Mouse (Mus musculus) ES-E14 (cell line): Measurements from ENCODE around the gene Tlcd2. TPM values are rescaled to one million over a fixed set of nuclear protein-coding genes. Genes with fewer than 3 reads are reported as not detected.

Experiments used
- DNase-seq: peaks from one replicate; pipeline ENCODE4 v3.0.0-alpha.2; 2013; ENCODE audit warnings: low read depth, low spot score
- H3K27ac ChIP-seq: 2 replicates; pipeline ENCODE4 v1.5.1; 2012; ENCODE audit warnings: low read depth, mild to moderate bottlenecking, low read length, moderate library complexity, mixed read lengths; ENCODE audit not compliant: poor library complexity, insufficient read depth, severe bottlenecking
- H3K36me3 ChIP-seq: 2 replicates; pipeline ENCODE4 v1.6.1; 2012; ENCODE audit warnings: mild to moderate bottlenecking, low read length, moderate library complexity, mixed read lengths; ENCODE audit not compliant: control insufficient read depth, poor library complexity, insufficient read depth, severe bottlenecking
- H3K4me1 ChIP-seq, 2 experiments: fragments of 150-350 bp in 1 of 2; sonication (generic) in 1 of 2; 2 replicates each; pipeline ENCODE4 v1.6.1; 2012; ENCODE audit warnings: low read length in 2 of 2, mild to moderate bottlenecking in 1 of 2, mixed read lengths in 1 of 2; ENCODE audit not compliant: control insufficient read depth in 2 of 2, insufficient read depth in 2 of 2, poor library complexity in 1 of 2
- H3K4me3 ChIP-seq, 2 experiments: fragments of 150-350 bp in 1 of 2; sonication (generic) in 1 of 2; 2 replicates each; pipeline ENCODE4 v1.5.1; 2012; ENCODE audit warnings: low read length in 2 of 2, low read depth in 1 of 2, mild to moderate bottlenecking in 1 of 2, mixed read lengths in 1 of 2; ENCODE audit not compliant: insufficient read depth in 1 of 2, poor library complexity in 1 of 2, severe bottlenecking in 1 of 2
- H3K9ac ChIP-seq: 2 replicates; pipeline ENCODE4 v1.6.1; 2012; ENCODE audit warnings: low read depth, mild to moderate bottlenecking, low read length, mixed read lengths; ENCODE audit not compliant: poor library complexity, insufficient read depth, severe bottlenecking
- H3K9me3 ChIP-seq: fragments of 150-350 bp; sonication (generic); 2 replicates; pipeline ENCODE4 v1.6.1; 2012; ENCODE audit warnings: low read depth, mild to moderate bottlenecking, low read length; ENCODE audit not compliant: control insufficient read depth, insufficient read depth
- CHD2 ChIP-seq: IDR thresholded peaks from 2 replicates; pipeline ENCODE4 v1.6.1; 2014; ENCODE audit warnings: mild to moderate bottlenecking, low read depth, low read length, inconsistent platforms
- HCFC1 ChIP-seq: IDR thresholded peaks from 2 replicates; pipeline ENCODE4 v1.6.1; 2012; ENCODE audit warnings: low read length, inconsistent platforms, borderline replicate concordance; ENCODE audit not compliant: insufficient read depth
- MAFK ChIP-seq: IDR thresholded peaks from 2 replicates; pipeline ENCODE4 v1.6.1; 2014; ENCODE audit warnings: mild to moderate bottlenecking, low read depth, low read length, inconsistent platforms; ENCODE audit not compliant: insufficient read depth
- ZC3H11A ChIP-seq: IDR thresholded peaks from 2 replicates; pipeline ENCODE4 v1.6.1; 2012; ENCODE audit warnings: low read depth, mild to moderate bottlenecking, inconsistent platforms, low read length, borderline replicate concordance
- ZNF384 ChIP-seq: IDR thresholded peaks from 2 replicates; pipeline ENCODE4 v1.6.1; 2012; ENCODE audit warnings: low read depth, low read length, inconsistent platforms
- in situ Hi-C, 2 experiments: fragments of 600-800 bp; cut with MboI; formaldehyde crosslinking; loops; one replicate each; pipeline ENCODE4 v1.15.1; 2025; ENCODE audit warnings: low sequenced_read_pairs in 2 of 2, inconsistent platforms in 1 of 2; ENCODE audit not compliant: unreplicated experiment in 2 of 2
- total RNA-seq: library from RNA; depleted of rRNA; stranded (reverse); fragments of 300-350 nt; gene quantifications from 2 replicates; pipeline ENCODE4 v1.2.3, GENCODE M21; 2012

Gene Tlcd2
- total RNA-seq, 1 experiment = 5.9 TPM

DNA sequence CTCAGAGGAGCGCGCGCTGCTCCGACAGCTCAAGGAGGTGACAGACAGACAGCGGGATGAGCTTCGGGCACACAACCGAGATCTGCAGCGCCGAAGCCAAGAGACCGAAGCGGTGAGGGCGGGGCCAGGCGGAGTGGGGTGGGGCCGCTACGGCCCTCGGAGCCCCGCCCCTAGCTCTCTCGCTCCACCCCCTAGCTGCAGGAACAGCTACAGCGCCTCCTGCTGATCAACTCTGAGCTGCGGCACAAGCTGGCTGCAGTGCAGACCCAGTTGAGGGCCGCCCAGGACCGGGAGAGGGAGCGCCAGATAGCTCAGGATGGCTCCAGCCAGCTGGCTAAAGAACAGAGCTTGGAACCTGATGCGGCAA lies 49.1 kb downstream of the Tlcd2 start:
- TF ChIP-seq MAFK = no peak
- TF ChIP-seq ZNF384 = peak; percentile 48; the same call in 1 of the 2 replicates
- peak; percentile 72; the same call in 1 of the 2 replicates for TF ChIP-seq HCFC1
- Histone ChIP-seq H3K27ac (no peak overlapping the region), H3K4me3 (peak overlapping the region; percentile 74 to 87), H3K36me3 (peaks cover 28% of the 10 kb centered on the region), H3K9ac (peak overlapping the region; percentile 67; the same call in 1 of the 2 replicates), H3K4me1 (peaks cover 0 to 10% of the 10 kb centered on the region in 2 experiments; a peak in 1 of 4 replicates), H3K9me3 (no peaks in the 10 kb centered on the region)
- in situ Hi-C loops = no loop called here
- DNase-seq = peak; percentile 81

DNA sequence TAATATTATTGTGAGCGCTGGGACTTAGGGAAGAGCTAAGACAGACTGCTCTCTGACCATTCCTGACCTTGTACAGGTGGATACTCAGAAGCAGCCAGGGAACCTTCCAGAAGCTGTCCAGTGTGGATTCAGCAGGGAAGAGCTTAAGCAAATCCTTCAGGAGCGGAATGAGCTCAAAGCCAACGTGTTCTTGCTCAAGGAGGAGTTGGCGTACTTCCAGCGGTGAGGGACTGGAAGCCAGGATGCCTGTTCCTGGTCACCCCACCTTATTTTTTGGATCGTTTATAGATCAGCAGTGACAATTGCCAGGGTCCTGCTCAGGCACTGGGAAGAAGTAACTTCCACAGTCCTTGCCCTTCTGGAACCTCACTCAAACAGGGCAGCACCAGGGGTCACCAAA lies 49.7 kb downstream of the Tlcd2 start:
- H3K36me3 ChIP-seq = peaks cover 24% of the 10 kb centered on the region
- peaks cover 0 to 10% of the 10 kb centered on the region in 2 experiments; a peak in 1 of 4 replicates for H3K4me1 ChIP-seq
- no peak overlapping the region for H3K27ac ChIP-seq
- TF ChIP-seq HCFC1 = no peak
- no peak for TF ChIP-seq ZNF384
- no peak for TF ChIP-seq CHD2
- TF ChIP-seq ZC3H11A = no peak
- TF ChIP-seq MAFK = no peak
- DNase-seq = no peak
- no peaks in the 10 kb centered on the region for H3K9me3 ChIP-seq
- H3K4me3 ChIP-seq = no peak overlapping the region
- H3K9ac ChIP-seq = no peak overlapping the region
- in situ Hi-C loops = no loop called here

DNA sequence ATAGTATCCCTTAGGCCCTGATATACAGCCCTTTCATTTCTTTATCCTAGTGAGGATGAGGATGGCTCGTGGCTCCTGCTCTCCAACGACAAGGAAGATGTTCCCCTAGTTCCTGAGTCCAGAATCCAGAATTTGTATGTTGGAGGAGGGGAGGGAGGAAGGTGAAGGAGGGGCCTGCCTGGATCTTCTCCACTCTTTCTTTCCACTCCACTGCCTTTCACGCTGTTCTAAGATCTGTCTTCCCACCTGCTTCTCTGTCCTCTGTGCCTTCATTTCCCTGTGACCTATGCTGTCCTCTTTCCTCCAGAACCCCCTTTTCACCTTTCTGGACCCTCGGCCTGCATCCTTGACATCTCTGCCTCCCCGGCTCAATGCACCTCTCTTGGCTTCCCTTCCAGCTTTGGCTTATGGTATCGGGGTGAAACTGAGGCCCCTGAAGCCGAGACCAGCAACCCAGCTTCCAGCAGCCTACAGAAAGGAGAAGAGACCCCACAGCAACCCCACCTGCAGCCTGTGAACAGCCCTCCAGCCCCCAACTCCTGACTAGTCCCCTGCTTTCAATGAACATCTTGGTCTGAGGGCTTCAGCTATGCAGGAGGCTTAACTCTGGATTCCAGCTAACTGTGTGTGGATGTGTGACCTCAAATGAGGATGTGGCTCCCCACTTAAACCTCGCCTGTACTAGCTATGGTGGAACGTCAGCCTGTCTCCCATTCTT lies 50.9 kb downstream of the Tlcd2 start:
- Histone ChIP-seq H3K9ac (no peak overlapping the region), H3K4me3 (no peak overlapping the region), H3K4me1 (peaks cover 0 to 10% of the 10 kb centered on the region in 2 experiments; a peak in 1 of 4 replicates), H3K27ac (no peak overlapping the region), H3K36me3 (peaks cover 18% of the 10 kb centered on the region), H3K9me3 (no peaks in the 10 kb centered on the region)
- in situ Hi-C loops = no loop called here
- no peak for TF ChIP-seq ZNF384
- DNase-seq = no peak

DNA sequence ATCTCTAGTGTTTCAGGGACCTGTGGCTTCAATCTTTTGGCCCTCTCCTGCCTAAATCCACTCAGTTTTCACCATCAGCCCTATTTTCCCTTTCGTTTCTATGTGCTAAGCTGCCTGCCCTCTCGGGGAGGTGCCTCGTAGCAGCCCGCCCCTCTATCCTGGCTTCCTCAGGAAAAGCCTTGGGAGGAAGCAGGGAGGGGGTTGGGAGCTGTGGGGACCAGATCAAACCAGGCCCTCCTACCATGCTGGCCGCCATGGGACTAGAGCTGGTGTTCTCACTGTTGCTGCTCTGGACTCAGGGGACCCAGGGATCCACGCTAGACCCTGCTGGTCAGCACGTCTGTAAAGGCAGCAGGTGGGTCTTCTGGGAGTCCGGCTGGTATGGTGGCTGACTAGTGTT lies 51.8 kb downstream of the Tlcd2 start, which contains the start of gene Scarf1:
Scarf1 (plus strand) TSS at position 205 of the 400 bp plus-strand sequence.
- in situ Hi-C loops = no loop called here
- Histone ChIP-seq H3K36me3 (peaks cover 11% of the 10 kb centered on the region), H3K9me3 (no peaks in the 10 kb centered on the region), H3K9ac (no peak within 1 kb of the TSS; the same call in 1 of the 2 replicates), H3K27ac (no peak within 1 kb of the TSS), H3K4me3 (peak within 1 kb of the TSS in 1 of 2 experiments; percentile 35; a peak in 1 of 4 replicates), H3K4me1 (peaks cover 0 to 10% of the 10 kb centered on the region in 2 experiments; a peak in 1 of 4 replicates)
- TF ChIP-seq CHD2 = no peak
- TF ChIP-seq ZC3H11A = no peak
- TF ChIP-seq HCFC1 = no peak
- no peak for TF ChIP-seq MAFK
- TF ChIP-seq ZNF384 = no peak
- no peak for DNase-seq

DNA sequence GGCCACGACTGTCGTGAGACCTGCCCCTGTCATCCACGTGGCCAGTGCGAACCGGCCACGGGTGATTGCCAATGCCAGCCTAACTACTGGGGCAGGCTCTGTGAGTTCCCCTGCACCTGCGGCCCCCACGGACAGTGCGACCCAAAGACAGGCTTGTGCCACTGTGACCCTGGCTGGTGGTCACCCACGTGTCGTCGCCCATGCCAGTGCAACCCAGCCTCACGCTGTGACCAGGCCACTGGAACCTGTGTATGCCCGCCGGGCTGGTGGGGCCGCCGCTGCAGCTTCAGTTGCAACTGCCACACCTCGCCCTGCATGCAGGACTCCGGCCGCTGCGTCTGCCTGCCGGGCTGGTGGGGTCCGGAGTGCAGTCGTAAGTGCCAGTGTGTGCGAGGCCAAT lies 53.7 kb downstream of the Tlcd2 start:
- Histone ChIP-seq H3K27ac (no peak overlapping the region), H3K4me1 (no peaks in the 10 kb centered on the region; a peak in 1 of 4 replicates), H3K36me3 (no peaks in the 10 kb centered on the region), H3K4me3 (peak overlapping the region; percentile 20 to 31; a peak in 1 of 4 replicates), H3K9ac (no peak overlapping the region), H3K9me3 (no peaks in the 10 kb centered on the region)
- no peak for DNase-seq
- TF ChIP-seq MAFK = no peak
- TF ChIP-seq ZC3H11A = no peak
- no peak for TF ChIP-seq HCFC1
- TF ChIP-seq CHD2 = no peak
- TF ChIP-seq ZNF384 = no peak
- in situ Hi-C loops = no loop called here
